Mouse (Mus musculus): Measurements from ENCODE around the gene Lrguk.

DNA sequence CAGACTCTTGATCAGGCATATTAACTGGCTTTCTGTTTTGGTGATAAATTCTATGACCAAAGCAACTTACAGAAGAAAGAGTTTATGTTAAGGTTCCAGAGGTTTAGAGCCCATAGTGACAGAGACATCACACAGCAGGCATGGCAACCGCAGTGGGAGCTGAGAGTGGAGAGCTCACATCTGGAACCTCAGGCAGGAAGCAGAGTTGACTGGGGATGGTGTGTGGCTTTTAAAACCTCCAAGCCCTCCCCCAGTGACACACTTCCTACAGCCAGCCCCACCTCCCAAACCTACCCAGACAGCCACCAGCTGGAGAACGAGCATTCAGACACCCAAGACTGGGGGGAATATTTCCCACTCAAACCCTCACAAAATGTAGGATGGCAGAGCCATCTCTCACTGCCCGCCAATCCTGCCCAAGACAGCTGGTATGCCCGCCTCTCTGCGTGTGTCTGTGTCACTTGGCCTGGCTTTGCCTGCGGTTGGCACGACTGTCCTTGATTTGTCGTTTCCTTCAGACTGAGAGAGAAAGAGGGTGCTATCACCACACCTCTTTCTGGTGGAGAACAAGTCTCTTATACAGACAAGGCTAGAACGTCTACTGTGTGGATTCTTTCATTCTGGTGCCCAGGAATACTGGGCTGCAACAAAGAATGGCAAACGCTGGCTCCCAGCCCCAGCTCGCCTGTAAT lies 12.5 kb downstream of the Lrguk start:
- no peak for TF ChIP-seq POLR2A (IDR thresholded peaks at IDR 0.05; ENCODE audit: borderline replicate concordance, extremely low read depth, insufficient read depth, insufficient read length, poor library complexity, severe bottlenecking)
- TF ChIP-seq CTCF (IDR thresholded peaks at IDR 0.05; ENCODE audit: borderline replicate concordance, extremely low read depth, insufficient read depth, insufficient read length) = no peak
